Mouse (Mus musculus) E14TG2a.4 (cell line): Measurements from ENCODE around the gene Nde1.

Experiments
- CTCF ChIP-seq: conservative IDR thresholded peaks from 2 replicates; pipeline ENCODE4 v1.5.1; 2014; ENCODE audit warnings: low read length
- NANOG ChIP-seq: IDR thresholded peaks from 2 replicates; pipeline ENCODE4 v1.6.1; 2014; ENCODE audit warnings: borderline replicate concordance, low read length, mixed read lengths

DNA sequence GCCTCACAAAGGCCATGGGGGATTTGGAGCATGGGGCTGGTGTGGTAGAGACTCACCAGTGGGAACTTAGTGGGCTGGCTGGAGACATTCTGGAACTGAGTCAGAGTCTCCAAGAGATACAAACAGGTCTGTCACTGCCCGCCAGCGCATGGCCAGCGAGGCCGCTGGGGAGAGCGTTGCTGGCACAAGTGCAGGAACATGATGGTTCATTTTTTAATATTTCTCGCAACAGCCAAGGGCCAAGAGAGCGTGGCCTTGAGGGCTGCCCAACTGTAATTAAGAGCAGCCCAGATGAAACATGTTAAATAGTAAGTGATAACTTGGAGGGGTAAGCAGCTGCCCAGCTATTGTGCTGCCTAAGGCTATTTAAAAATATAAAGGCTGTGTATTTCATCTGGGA lies 38.4 kb upstream of the Nde1 start:
- TF ChIP-seq CTCF (no peak), NANOG (no peak)
